In the genomic region with DNA sequence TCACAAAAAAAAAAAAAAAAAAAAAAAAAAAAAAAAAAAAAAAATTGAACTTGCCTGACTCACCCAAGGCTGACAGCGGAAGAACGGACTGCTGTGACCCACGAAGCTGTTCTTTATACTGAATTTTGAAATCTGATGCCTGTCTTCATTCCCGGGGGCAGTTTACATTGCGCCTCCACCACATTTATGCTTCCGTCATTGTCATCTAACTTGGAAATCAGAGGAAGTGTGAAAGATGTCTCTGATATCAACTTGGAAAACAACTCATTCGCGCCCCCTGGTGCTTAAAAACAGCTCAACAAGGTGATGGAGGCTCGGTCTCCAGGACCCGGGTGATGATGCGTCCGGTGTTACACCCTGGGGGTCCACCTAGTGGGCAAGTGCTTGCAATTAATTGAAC, we compare ENCODE assay signal across 9 mouse cellular contexts. TPM values are rescaled to one million over a fixed set of nuclear protein-coding genes. Genes with fewer than 3 reads are reported as not detected.
DNase-seq lines count a peak whose midpoint lies in the region; ATAC-seq and TF ChIP-seq lines count a peak whose summit lies in the region.
"Had no signal": no experiment of that assay in that cellular context is flagged by ENCODE, and none has a peak within 500 bp of the region (broad histone marks: within the 10 kb centered on the region; RNA-seq: fewer than 3 reads in every experiment).

No protein-coding gene starts in this region.

- peak; percentile 72 for TF ChIP-seq CTCF in liver, adult 2 months (IDR thresholded peaks at IDR 0.05; ENCODE audit: low read depth, low read length)

- peaks cover 11% of the 10 kb centered on the region; the same call in 1 of the 2 replicates for H3K27me3 ChIP-seq in embryonic facial prominence, embryonic 13.5 days
- no peaks in the 10 kb centered on the region for H3K27me3 ChIP-seq in heart, embryonic 12.5 days (replicated peaks)
- H3K27me3 ChIP-seq in kidney, embryonic 16.5 days (ENCODE audit: insufficient read depth, low read length) = peaks cover 2% of the 10 kb centered on the region; the same call in 1 of the 2 replicates
- H3K27me3 ChIP-seq in liver, adult 2 months (ENCODE audit: control insufficient read depth, insufficient read depth, low read length) = no peaks in the 10 kb centered on the region

- TF ChIP-seq POLR2A in liver, adult 2 months (IDR thresholded peaks at IDR 0.05; ENCODE audit: extremely low read depth, insufficient read depth, low read length) = no peak

- H3K9me3 ChIP-seq in embryonic facial prominence, embryonic 13.5 days = no peaks in the 10 kb centered on the region
- no peaks in the 10 kb centered on the region for H3K9me3 ChIP-seq in heart, embryonic 12.5 days (replicated peaks)
- no peaks in the 10 kb centered on the region for H3K9me3 ChIP-seq in kidney, embryonic 16.5 days (ENCODE audit: low read length)

- DNase-seq in frontal cortex, adult 2 months (ENCODE audit: extremely low spot score in 1 of 2, low spot score in 1 of 2) = peak; percentile 86 to 96
- DNase-seq in liver, adult 2 months (ENCODE audit: extremely low read depth, low read depth, low spot score) = peak; percentile 70
- peak; percentile 80 to 91 for DNase-seq in spleen, postnatal 4 days (ENCODE audit: low spot score in 2 of 2)

- H3K9ac ChIP-seq in embryonic facial prominence, embryonic 13.5 days = no peak overlapping the region
- H3K9ac ChIP-seq in heart, embryonic 12.5 days = no peak overlapping the region
- H3K9ac ChIP-seq in kidney, embryonic 16.5 days (replicated peaks; ENCODE audit: low read length) = no peak overlapping the region
- 0 out of 2 replicates have a peak overlapping the region, but pooled peaks have one; percentile 39 for H3K9ac ChIP-seq in liver, adult 2 months (ENCODE audit: low read depth, low read length)

- H3K4me2 ChIP-seq in embryonic facial prominence, embryonic 13.5 days = peak overlapping the region; percentile 97
- H3K4me2 ChIP-seq in heart, embryonic 12.5 days = peak overlapping the region; percentile 72
- peak overlapping the region; percentile 100 for H3K4me2 ChIP-seq in kidney, embryonic 16.5 days (replicated peaks; ENCODE audit: low read depth, low read length)

- H3K4me1 ChIP-seq in embryonic facial prominence, embryonic 13.5 days = peaks cover 12% of the 10 kb centered on the region
- H3K4me1 ChIP-seq in heart, embryonic 12.5 days (replicated peaks) = peaks cover 13% of the 10 kb centered on the region
- peaks cover 18% of the 10 kb centered on the region for H3K4me1 ChIP-seq in kidney, embryonic 16.5 days (ENCODE audit: insufficient read depth, low read length)
- H3K4me1 ChIP-seq in liver, adult 2 months (ENCODE audit: control insufficient read depth, insufficient read depth, low read length) = no peaks in the 10 kb centered on the region

- peaks cover 11% of the 10 kb centered on the region for H3K79me2 ChIP-seq in liver, adult 2 months (ENCODE audit: control insufficient read depth, insufficient read depth, low read length)

- WGBS in embryonic facial prominence, embryonic 13.5 days = 0% methylated on average over 12 of the region's 12 CpGs
- WGBS in heart, embryonic 12.5 days = under 1% methylated on average over 12 of the region's 12 CpGs
- 1% methylated on average over 12 of the region's 12 CpGs for WGBS in kidney, embryonic 16.5 days
- WGBS in liver, adult 2 months = under 1% methylated on average over 12 of the region's 12 CpGs

- H3K27ac ChIP-seq in embryonic facial prominence, embryonic 13.5 days = no peak overlapping the region
- H3K27ac ChIP-seq in heart, embryonic 12.5 days (ENCODE audit: poor library complexity, severe bottlenecking) = no peak overlapping the region
- H3K27ac ChIP-seq in kidney, embryonic 16.5 days (ENCODE audit: low read length) = no peak overlapping the region
- no peak overlapping the region; the same call in 1 of the 2 replicates for H3K27ac ChIP-seq in liver, adult 2 months (replicated peaks; ENCODE audit: insufficient read depth, low read depth, low read length)

- H3K4me3 ChIP-seq in embryonic facial prominence, embryonic 13.5 days = peak overlapping the region; percentile 91
- H3K4me3 ChIP-seq in heart, embryonic 12.5 days = peak overlapping the region; percentile 43
- H3K4me3 ChIP-seq in kidney, embryonic 16.5 days (ENCODE audit: low read length) = peak overlapping the region; percentile 37
- no peak overlapping the region; the same call in 1 of the 2 replicates for H3K4me3 ChIP-seq in liver, adult 2 months (ENCODE audit: insufficient read depth, low read depth, low read length)

- ATAC-seq in frontal cortex, adult (ENCODE audit: low TSS enrichment) = no peak
- no peak for ATAC-seq in embryonic facial prominence, embryonic 13.5 days (ENCODE audit: insufficient number of reproducible peaks, insufficient read depth, low FRiP score, low TSS enrichment, low read depth)
- ATAC-seq in heart, embryonic 12.5 days (ENCODE audit: insufficient number of reproducible peaks, low FRiP score) = no peak
- ATAC-seq in kidney, embryonic 16.5 days (ENCODE audit: low FRiP score, low TSS enrichment) = no peak
- ATAC-seq in monocyte, adult 5-6 weeks (replicated peaks; ENCODE audit: insufficient number of reproducible peaks, low FRiP score, low TSS enrichment, poor library complexity, severe bottlenecking) = peak; percentile 32

- no peaks in the 10 kb centered on the region for H3K36me3 ChIP-seq in embryonic facial prominence, embryonic 13.5 days
- no peaks in the 10 kb centered on the region for H3K36me3 ChIP-seq in heart, embryonic 12.5 days
- H3K36me3 ChIP-seq in kidney, embryonic 16.5 days (ENCODE audit: insufficient read depth, low read length) = no peaks in the 10 kb centered on the region
- H3K36me3 ChIP-seq in liver, adult 2 months (ENCODE audit: control insufficient read depth, insufficient read depth, low read length) = no peaks in the 10 kb centered on the region
- H3K36me3 ChIP-seq: G1E had no signal

RNA-seq across cellular contexts. Expression of gene Nfil3, which starts 1.8 kb away (rescaled TPM):
- 7.5 and 10.9 TPM in 2 replicates for polyA plus RNA-seq in frontal cortex, adult 2 months (2012; rRNA removed)
- 35.2 and 37.7 TPM in 2 replicates for polyA plus RNA-seq in embryonic facial prominence, embryonic 13.5 days (2015; fragmentation: Nextera tagmentation; extraction: Ambion mirVana)
- polyA plus RNA-seq in heart, embryonic 12.5 days (2016; fragmentation: Nextera tagmentation; extraction: Ambion mirVana) = 46.3 and 50.2 TPM in 2 replicates
- polyA plus RNA-seq in kidney, embryonic 16.5 days (2015; fragmentation: Nextera tagmentation; extraction: Ambion mirVana) = 21.4 and 22.9 TPM in 2 replicates
- total RNA-seq in liver, adult 2 months (2014; rRNA removed) = 6.2 and 10.2 TPM in 2 replicates
- polyA plus RNA-seq in liver, adult 2 months (2012; rRNA removed) = 7.9 and 16.2 TPM in 2 replicates
- total RNA-seq in monocyte, adult 5-6 weeks (2017) = 97.8 to 144 TPM (median 137 TPM) in 3 replicates

RNA-seq across cellular contexts. Expression of gene Auh, which starts 53.2 kb away (rescaled TPM):
- 89.2 and 100 TPM in 2 replicates for polyA plus RNA-seq in frontal cortex, adult 2 months (2012; rRNA removed)
- 46.4 and 53.9 TPM in 2 replicates for polyA plus RNA-seq in embryonic facial prominence, embryonic 13.5 days (2015; fragmentation: Nextera tagmentation; extraction: Ambion mirVana)
- 51.3 and 55.2 TPM in 2 replicates for polyA plus RNA-seq in heart, embryonic 12.5 days (2016; fragmentation: Nextera tagmentation; extraction: Ambion mirVana)
- polyA plus RNA-seq in kidney, embryonic 16.5 days (2015; fragmentation: Nextera tagmentation; extraction: Ambion mirVana) = 64.1 and 68.0 TPM in 2 replicates
- 45.1 and 49.2 TPM in 2 replicates for total RNA-seq in liver, adult 2 months (2014; rRNA removed)
- polyA plus RNA-seq in liver, adult 2 months (2012; rRNA removed) = 28.0 and 33.3 TPM in 2 replicates
- total RNA-seq in monocyte, adult 5-6 weeks (2017) = 67.6 to 97.6 TPM (median 69.5 TPM) in 3 replicates
